13 mouse cellular contexts compared by ENCODE assay signal in the genomic region with DNA sequence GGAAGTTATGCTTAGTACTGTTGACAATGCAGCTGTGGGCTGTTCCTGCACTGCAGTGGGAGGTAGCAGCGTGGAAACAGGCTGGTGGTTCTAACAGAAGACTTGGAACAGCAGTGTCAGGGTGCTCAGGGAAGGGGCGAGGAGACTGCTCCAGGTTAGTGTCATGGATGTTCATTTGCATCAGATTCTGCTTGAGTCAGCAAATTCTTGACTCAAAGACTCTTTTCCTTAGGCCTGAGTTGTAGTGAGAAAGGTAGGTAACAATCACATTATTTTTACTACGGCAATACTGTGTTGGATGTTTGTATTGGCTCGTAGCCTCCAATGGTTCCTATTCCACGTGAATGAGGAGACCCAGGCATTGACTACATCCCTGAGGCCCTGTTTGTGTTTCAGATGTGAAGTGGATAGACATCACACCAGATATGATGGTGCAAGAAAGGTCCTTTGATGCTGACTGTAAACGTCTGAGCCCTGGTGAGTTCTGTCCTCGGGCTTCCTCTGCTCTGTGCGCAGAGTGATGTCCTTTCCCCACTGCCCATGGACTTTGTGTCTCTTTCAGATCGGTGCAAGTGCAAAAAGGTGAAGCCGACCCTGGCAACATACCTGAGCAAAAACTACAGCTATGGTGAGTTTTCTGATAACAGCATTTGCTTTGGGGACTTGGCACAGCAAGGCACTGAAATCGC.
"Had no signal": no experiment of that assay in that cellular context is flagged by ENCODE, and none has a peak within 500 bp of the region (broad histone marks: within the 10 kb centered on the region; RNA-seq: fewer than 3 reads in every experiment).

No protein-coding gene starts in this region.

- H3K9ac ChIP-seq: limb, embryonic 13.5 days; liver, embryonic 14.5 days had no signal

- H3K27ac ChIP-seq: kidney, postnatal 0 days; limb, embryonic 13.5 days; liver, embryonic 14.5 days had no signal

- ATAC-seq: midbrain, embryonic 16.5 days had no signal

- H3K36me3 ChIP-seq: limb, embryonic 13.5 days had no signal

- H3K4me2 ChIP-seq: limb, embryonic 13.5 days had no signal

- H3K9me3 ChIP-seq: limb, embryonic 13.5 days had no signal

- DNase-seq: kidney, adult 11 months; kidney, adult 9 months; kidney, postnatal 36 days; left cerebral cortex, postnatal 4 days; lung, adult 18-20 months; retina, postnatal 1 day; right cerebral cortex, postnatal 14 days; thymus, adult 18-20 months; thymus, postnatal 14 days had no signal

- H3K4me3 ChIP-seq: limb, embryonic 13.5 days had no signal
